Mouse (Mus musculus) small intestine, adult 2 months (tissue): ENCODE measurements around the gene Defb43.

ENCODE experiments used
- CTCF ChIP-seq: fragments of 200-500 bp; IDR thresholded peaks from 2 replicates; pipeline ENCODE4 v1.5.1; 2012; ENCODE audit warnings: low read depth, mild to moderate bottlenecking, control low read depth, inconsistent platforms, low read length, moderate library complexity, mixed read lengths; ENCODE audit not compliant: insufficient replicate concordance, insufficient read length; ENCODE audit errors: extremely low read depth
- POLR2A ChIP-seq: fragments of 200-500 bp; IDR thresholded peaks from 2 replicates; pipeline ENCODE4 v1.6.1; 2012; ENCODE audit warnings: low read depth, mild to moderate bottlenecking, control low read depth, inconsistent platforms, low read length, moderate library complexity

DNA sequence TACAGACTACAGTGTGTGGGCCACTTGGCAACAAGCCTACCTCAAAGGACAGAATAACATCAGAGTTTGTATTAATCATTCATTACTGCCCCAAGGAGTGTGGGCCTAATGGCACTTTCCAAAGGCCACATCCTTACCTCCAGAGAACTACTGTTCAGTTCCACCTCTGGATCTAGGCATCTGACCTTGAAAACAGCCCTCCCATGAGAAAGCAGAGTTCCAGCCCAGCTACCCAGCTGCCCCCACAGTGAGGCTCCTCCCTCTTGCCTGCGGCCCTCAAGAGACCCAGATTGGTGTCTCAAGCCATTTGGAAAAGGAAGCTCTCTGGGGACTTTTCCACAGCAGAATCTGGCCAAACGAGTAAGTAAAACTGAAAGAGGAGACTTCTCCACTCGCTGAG, 35.1 kb downstream of the Defb43 start, which contains the start of gene Defb42:
- no peak for TF ChIP-seq CTCF
- TF ChIP-seq POLR2A, result no peak
